Comparison of ENCODE assay signal across 21 mouse cellular contexts in genomic region chr15:97507656-97508306, GRCm38 (mm10).
DNase-seq lines count a peak whose midpoint lies in the region; ATAC-seq and TF ChIP-seq lines count a peak whose summit lies in the region.
"Had no signal": no experiment of that assay in that cellular context is flagged by ENCODE, and none has a peak within 500 bp of the region (broad histone marks: within the 10 kb centered on the region; RNA-seq: fewer than 3 reads in every experiment).

No protein-coding gene starts in this region.

- no peak overlapping the region for H3K4me3 ChIP-seq in forebrain, embryonic 15.5 days
- H3K4me3 ChIP-seq in forebrain, embryonic 11.5 days (ENCODE audit: low read depth, low read length), result no peak overlapping the region
- no peak overlapping the region for H3K4me3 ChIP-seq in forebrain, embryonic 16.5 days (replicated peaks; ENCODE audit: low read length)
- H3K4me3 ChIP-seq in lung, postnatal 0 days (ENCODE audit: low read depth, low read length), result no peak overlapping the region
- H3K4me3 ChIP-seq: embryonic facial prominence, embryonic 13.5 days; heart, embryonic 10.5 days; liver, embryonic 12.5 days; midbrain, embryonic 13.5 days; neural tube, embryonic 12.5 days had no signal

- TF ChIP-seq CTCF in lung, postnatal 0 days (IDR thresholded peaks at IDR 0.05), result no peak

- no peak overlapping the region for H3K9ac ChIP-seq in forebrain, embryonic 15.5 days (replicated peaks)
- no peak overlapping the region for H3K9ac ChIP-seq in forebrain, embryonic 11.5 days (ENCODE audit: low read length)
- H3K9ac ChIP-seq in forebrain, embryonic 16.5 days (replicated peaks; ENCODE audit: low read depth, low read length), result no peak overlapping the region
- no peak overlapping the region for H3K9ac ChIP-seq in lung, postnatal 0 days (replicated peaks; ENCODE audit: low read depth)
- H3K9ac ChIP-seq: embryonic facial prominence, embryonic 13.5 days; liver, embryonic 12.5 days; midbrain, embryonic 13.5 days; neural tube, embryonic 12.5 days had no signal

- no peaks in the 10 kb centered on the region for H3K36me3 ChIP-seq in forebrain, embryonic 15.5 days
- no peaks in the 10 kb centered on the region for H3K36me3 ChIP-seq in forebrain, embryonic 11.5 days (ENCODE audit: control insufficient read depth, insufficient read depth, low read length)
- no peaks in the 10 kb centered on the region for H3K36me3 ChIP-seq in forebrain, embryonic 16.5 days (ENCODE audit: control insufficient read depth, insufficient read depth)
- no peaks in the 10 kb centered on the region for H3K36me3 ChIP-seq in lung, postnatal 0 days (ENCODE audit: insufficient read depth, low read length)
- H3K36me3 ChIP-seq: embryonic facial prominence, embryonic 13.5 days; G1E; heart, embryonic 10.5 days; liver, embryonic 12.5 days; midbrain, embryonic 13.5 days; neural tube, embryonic 12.5 days had no signal

- H3K4me1 ChIP-seq in forebrain, embryonic 15.5 days, result no peaks in the 10 kb centered on the region
- H3K4me1 ChIP-seq in forebrain, embryonic 11.5 days (replicated peaks; ENCODE audit: control insufficient read depth, insufficient read depth, low read length), result no peaks in the 10 kb centered on the region
- H3K4me1 ChIP-seq in forebrain, embryonic 16.5 days (replicated peaks; ENCODE audit: control insufficient read depth, insufficient read depth, low read length), result no peaks in the 10 kb centered on the region
- H3K4me1 ChIP-seq in lung, postnatal 0 days (ENCODE audit: insufficient read depth, low read depth, low read length), result no peaks in the 10 kb centered on the region
- H3K4me1 ChIP-seq: embryonic facial prominence, embryonic 13.5 days; heart, embryonic 10.5 days; liver, embryonic 12.5 days; midbrain, embryonic 13.5 days; neural tube, embryonic 12.5 days had no signal

- H3K27me3 ChIP-seq in forebrain, embryonic 15.5 days, result no peaks in the 10 kb centered on the region
- H3K27me3 ChIP-seq in forebrain, embryonic 11.5 days (ENCODE audit: control insufficient read depth, insufficient read depth, low read length), result no peaks in the 10 kb centered on the region
- no peaks in the 10 kb centered on the region for H3K27me3 ChIP-seq in forebrain, embryonic 16.5 days (replicated peaks; ENCODE audit: control insufficient read depth, insufficient read depth, low read length)
- H3K27me3 ChIP-seq in lung, postnatal 0 days (replicated peaks; ENCODE audit: insufficient read depth, low read length), result no peaks in the 10 kb centered on the region
- H3K27me3 ChIP-seq: embryonic facial prominence, embryonic 13.5 days; liver, embryonic 12.5 days; midbrain, embryonic 13.5 days; neural tube, embryonic 12.5 days had no signal

- DNase-seq in forebrain, embryonic 11.5 days (ENCODE audit: low spot score), result no peak
- peak; percentile 34 to 71 for DNase-seq in layer of hippocampus, postnatal 10 days (ENCODE audit: low spot score in 2 of 2)
- DNase-seq in right cerebral cortex, adult 18-20 months, result peak; percentile 43
- no peak for DNase-seq in MN1 (ENCODE audit: low spot score)
- no peak for DNase-seq in lung, postnatal 0 days (ENCODE audit: low spot score)
- DNase-seq in gastrocnemius, postnatal 10 days, result no peak
- DNase-seq: B cell, adult 2 months; cerebellum, postnatal 36 days; heart, postnatal 4 days; kidney, postnatal 4 days; lung, postnatal 10 days; thymus, postnatal 25 days had no signal

- WGBS in forebrain, embryonic 15.5 days, result 84% methylated on average over 16 of the region's 16 CpGs
- WGBS in forebrain, embryonic 11.5 days, result 94% methylated on average over 16 of the region's 16 CpGs
- whole genome bisulfite sequencing in forebrain, embryonic 16.5 days, result 81% methylated on average over 16 of the region's 16 CpGs
- WGBS in lung, postnatal 0 days, result 93% methylated on average over 16 of the region's 16 CpGs

- no peaks in the 10 kb centered on the region; the same call in 1 of the 2 replicates for H3K9me3 ChIP-seq in forebrain, embryonic 15.5 days
- no peaks in the 10 kb centered on the region for H3K9me3 ChIP-seq in forebrain, embryonic 11.5 days (ENCODE audit: control insufficient read depth, low read length)
- H3K9me3 ChIP-seq in forebrain, embryonic 16.5 days (ENCODE audit: control insufficient read depth, low read length), result peaks cover 4% of the 10 kb centered on the region; the same call in 1 of the 2 replicates
- H3K9me3 ChIP-seq in lung, postnatal 0 days (ENCODE audit: low read length), result no peaks in the 10 kb centered on the region

- no peak for TF ChIP-seq EP300 in lung, postnatal 0 days (IDR thresholded peaks at IDR 0.05)

- peak; percentile 53; the same call in 1 of the 2 replicates for ATAC-seq in forebrain, embryonic 15.5 days (replicated peaks)
- no peak for ATAC-seq in forebrain, embryonic 11.5 days (replicated peaks; ENCODE audit: low FRiP score)
- peak; percentile 66 for ATAC-seq in forebrain, embryonic 16.5 days
- ATAC-seq in lung, postnatal 0 days, result no peak
- ATAC-seq: intestine, postnatal 0 days; liver, embryonic 12.5 days; midbrain, embryonic 13.5 days had no signal

- H3K4me2 ChIP-seq in forebrain, embryonic 15.5 days (replicated peaks), result no peak overlapping the region
- no peak overlapping the region for H3K4me2 ChIP-seq in forebrain, embryonic 11.5 days (ENCODE audit: low read depth, low read length, severe bottlenecking)
- H3K4me2 ChIP-seq in forebrain, embryonic 16.5 days (ENCODE audit: low read length), result no peak overlapping the region
- H3K4me2 ChIP-seq in lung, postnatal 0 days (replicated peaks; ENCODE audit: low read depth, low read length), result no peak overlapping the region
- H3K4me2 ChIP-seq: embryonic facial prominence, embryonic 13.5 days; liver, embryonic 12.5 days; midbrain, embryonic 13.5 days; neural tube, embryonic 12.5 days had no signal

- H3K27ac ChIP-seq in forebrain, embryonic 15.5 days (replicated peaks), result peak overlapping the region; percentile 81
- no peak overlapping the region for H3K27ac ChIP-seq in forebrain, embryonic 11.5 days (ENCODE audit: low read depth, low read length)
- peak overlapping the region; percentile 74 for H3K27ac ChIP-seq in forebrain, embryonic 16.5 days (ENCODE audit: low read length)
- no peak overlapping the region for H3K27ac ChIP-seq in lung, postnatal 0 days (ENCODE audit: low read length)
- H3K27ac ChIP-seq: embryonic facial prominence, embryonic 13.5 days; heart, embryonic 10.5 days; liver, embryonic 12.5 days; midbrain, embryonic 13.5 days; neural tube, embryonic 12.5 days had no signal

Comparison
In these comparisons a context has a peak if more than half of its experiments do, and no peak if none do; other contexts are left out.
1. ATAC-seq: peak in forebrain, embryonic 15.5 days (single experiment) and forebrain, embryonic 16.5 days (single experiment); none in forebrain, embryonic 11.5 days (single experiment) and lung, postnatal 0 days (single experiment).
2. H3K27ac ChIP-seq: peak in forebrain, embryonic 15.5 days (single experiment) and forebrain, embryonic 16.5 days (single experiment); none in forebrain, embryonic 11.5 days (single experiment) and lung, postnatal 0 days (single experiment).
3. DNase-seq: peak in layer of hippocampus, postnatal 10 days (2 of 2) and right cerebral cortex, adult 18-20 months (single experiment); none in forebrain, embryonic 11.5 days (single experiment), MN1 (single experiment), lung, postnatal 0 days (single experiment) and gastrocnemius, postnatal 10 days (single experiment).